Mouse (Mus musculus) regulatory T cell (primary cell): Measurements from ENCODE around the gene Crtc2.
"Not testable (repeated sequence)": the region's sequence is repeated elsewhere in the genome, so short reads cannot be mapped to it uniquely, and the experiment has no call there.

Experiments
- in situ Hi-C: fragments of 300-600 bp; cut with MboI, MseI; formaldehyde crosslinking; loops from one replicate; pipeline ENCODE4 v1.15.1; 2025; ENCODE audit warnings: high pct_unique_total_duplicates

Crtc2 gene

DNA sequence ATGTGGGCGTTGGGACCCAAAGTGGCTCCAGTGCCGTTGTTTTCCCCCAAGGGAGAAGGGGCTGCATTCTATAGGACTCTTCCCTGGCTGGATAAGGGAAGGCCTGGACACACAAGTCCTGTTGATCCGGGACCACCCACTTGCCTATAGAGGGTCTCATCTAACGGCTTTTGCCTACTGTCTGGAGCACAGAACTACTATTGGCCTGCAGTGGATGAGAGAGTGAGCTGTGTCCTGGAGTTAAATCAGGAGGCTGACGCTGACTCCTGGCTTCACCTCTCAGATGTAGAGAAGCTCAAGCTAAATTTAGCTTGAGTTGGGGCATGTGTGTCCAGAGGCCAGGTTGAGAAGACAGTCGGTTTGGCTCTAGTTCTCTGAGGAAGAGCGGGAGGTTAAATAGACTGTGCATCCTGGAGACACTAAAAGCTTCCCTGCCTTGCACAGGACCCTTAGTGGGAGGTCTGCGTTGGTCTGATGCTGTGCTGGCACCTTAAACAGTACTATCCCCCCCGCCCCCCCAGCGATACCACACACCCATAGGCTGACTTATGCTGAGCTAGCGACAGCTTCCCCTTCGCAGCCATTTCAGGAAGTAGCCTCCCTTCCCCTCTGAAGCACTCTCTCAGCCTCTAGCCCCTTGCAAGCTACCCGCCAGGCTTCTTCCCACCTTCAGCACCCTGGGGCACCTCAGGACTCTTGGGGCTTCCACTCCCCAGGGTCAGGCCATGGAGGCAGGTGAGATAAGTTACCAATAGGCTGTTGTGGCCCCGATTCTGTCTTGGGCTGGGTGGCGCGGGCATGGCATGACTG is 12.2 kb downstream of the Crtc2 start:
- in situ Hi-C loops = no loop called here

DNA sequence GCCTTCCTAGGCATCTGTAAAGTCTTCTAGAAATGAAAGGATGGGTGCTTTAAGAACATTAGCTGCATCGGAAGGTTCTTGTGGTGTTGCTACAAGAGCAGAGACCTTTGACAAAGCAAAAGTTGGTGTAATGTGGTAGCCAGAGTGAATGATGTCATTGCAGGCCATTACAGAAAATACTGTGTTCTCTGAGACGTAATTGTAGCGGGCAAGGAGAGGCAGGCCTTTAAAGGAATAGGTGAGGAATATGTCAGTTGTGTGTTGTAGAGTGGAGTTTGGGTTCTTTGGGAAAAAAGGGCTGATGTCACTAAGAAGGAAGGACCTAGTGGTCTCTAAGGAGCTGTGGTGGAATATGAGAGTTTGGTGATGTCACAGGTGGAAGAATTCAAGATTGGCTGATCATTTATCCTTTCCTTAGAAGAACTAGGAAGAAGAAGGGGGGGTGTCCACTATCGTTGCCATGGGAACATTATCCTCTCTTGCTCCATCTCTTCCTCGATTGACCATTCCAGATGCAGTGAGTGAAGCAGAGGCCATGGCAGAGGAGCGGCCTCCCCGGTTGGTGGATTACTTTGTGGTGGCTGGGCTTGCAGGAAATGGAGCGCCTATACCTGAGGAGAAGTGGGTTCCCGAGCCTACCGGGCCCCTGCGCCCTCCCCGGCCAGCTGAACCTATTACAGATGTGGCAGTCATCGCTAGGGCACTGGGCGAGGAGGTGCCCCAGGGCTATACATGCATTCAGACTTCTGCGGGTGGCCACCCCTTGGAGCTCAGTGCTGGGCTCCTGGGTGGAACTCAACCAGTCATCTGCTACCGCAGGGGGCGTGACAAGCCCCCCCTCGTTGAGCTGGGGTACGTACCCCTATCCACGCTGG is 13.2 kb downstream of the Crtc2 start:
- in situ Hi-C loops = no loop called here

GRCm38 (mm10) chr3:90268190-90268589 is 14.2 kb downstream of the Crtc2 start:
- in situ Hi-C loops = no loop called here

GRCm38 (mm10) chr3:90268971-90269370 is 15.0 kb downstream of the Crtc2 start:
- in situ Hi-C loops = no loop called here

DNA sequence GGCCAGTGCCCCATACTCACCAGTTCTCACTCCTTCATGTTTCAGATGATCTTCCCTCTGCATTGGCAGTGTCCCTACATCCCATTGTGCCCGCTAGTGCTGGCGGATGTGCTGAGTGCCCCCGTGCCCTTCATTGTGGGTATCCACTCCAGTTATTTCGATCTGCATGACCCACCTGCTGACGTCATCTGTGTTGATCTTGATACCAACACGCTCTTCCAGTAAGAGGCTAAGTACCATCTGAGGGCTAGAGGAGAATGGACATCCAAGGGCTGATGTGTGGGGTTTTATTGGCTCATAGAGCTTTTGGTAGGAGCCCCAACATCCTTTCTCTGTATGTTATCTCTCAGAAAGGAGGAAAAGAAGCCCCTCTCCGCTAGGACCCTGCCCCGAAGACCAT is 16.8 kb downstream of the Crtc2 start:
- in situ Hi-C loops = no loop called here

- in situ Hi-C loops = no loop called here
Measured at GRCm38 (mm10) chr3:90272170-90272569, 18.2 kb downstream of the Crtc2 start.

DNA sequence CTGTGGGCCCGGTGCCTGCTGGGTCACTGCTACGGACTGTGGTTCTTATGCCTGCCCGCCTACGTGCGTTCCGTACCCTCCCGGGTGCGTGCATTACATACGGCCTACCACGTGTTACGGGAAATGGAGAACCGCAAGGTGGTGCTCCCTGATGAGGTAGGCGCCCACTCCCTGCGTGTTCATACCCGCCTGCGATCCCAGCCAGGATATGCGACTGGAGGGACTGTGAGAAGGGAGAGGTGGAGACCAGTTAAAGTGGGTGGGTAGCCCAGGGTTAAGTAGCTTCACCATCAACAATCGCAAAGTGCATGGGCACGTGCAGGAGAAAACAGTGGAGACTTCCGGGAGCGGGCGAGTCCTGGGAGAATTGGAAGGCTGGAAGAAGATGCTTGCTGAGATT is 19.9 kb downstream of the Crtc2 start:
- in situ Hi-C loops = no loop called here

DNA sequence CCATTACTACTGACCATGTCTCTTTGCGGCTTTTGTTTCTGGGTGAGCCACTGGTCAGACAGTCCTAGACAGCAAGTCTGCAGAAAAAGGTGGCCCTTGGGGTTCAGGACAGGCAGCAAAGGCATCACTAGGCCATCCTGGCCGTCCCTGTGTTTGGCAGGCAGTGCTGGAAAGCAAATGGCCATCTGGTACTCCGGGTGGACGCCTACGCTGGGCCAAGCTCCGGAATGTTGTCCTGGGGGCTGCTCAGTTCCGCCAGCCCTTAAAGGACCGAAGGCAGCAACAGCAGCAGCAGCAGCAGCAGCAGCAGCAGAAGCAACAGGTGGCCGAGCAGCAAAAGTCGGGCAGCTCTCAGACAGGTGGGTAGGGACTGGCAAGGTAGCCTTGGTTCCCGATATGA is 21.3 kb downstream of the Crtc2 start:
- in situ Hi-C loops = no loop called here

GRCm38 (mm10) chr3:90276858-90277257 is 22.9 kb downstream of the Crtc2 start:
- in situ Hi-C loops = no loop called here

DNA sequence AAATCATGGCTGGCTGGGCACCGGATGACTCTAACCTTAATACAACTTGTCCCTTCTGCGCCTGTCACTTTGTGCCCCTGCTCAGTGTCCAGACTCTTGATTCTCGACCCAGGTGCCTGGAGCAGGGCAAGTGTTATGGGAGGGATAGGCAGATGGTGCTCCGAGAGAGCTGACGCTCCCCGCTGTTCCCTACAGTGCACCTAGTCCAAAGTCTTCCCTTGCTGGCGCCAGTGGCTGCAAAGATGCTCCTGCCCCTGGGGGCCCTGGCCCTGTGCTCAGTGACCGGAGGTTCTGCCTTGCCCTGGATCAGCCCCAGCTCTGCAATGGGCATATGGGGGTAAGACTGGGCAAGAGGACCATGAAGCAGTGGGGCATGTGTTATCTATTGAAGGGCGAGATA is 23.8 kb downstream of the Crtc2 start:
- in situ Hi-C loops = no loop called here

DNA sequence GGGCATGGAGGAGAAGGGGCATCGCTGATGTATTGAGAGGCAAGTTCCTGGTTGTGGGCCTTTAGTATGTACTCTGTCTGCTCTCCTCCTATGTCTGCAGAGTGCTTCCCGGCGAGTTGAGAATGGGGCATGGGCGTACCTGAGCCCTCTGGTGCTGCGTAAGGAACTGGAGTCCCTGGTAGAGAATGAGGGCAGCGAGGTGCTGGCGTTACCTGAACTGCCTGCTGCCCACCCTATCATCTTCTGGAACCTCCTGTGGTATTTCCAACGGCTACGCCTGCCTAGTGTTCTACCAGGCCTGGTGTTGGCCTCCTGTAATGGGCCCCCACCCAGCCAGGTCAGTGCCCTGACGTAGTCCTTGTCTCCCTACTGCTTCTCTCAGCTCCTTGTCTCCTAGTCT is 24.2 kb downstream of the Crtc2 start:
- in situ Hi-C loops = no loop called here

- in situ Hi-C loops = no loop called here
Measured at GRCm38 (mm10) chr3:90279216-90279615, 25.3 kb downstream of the Crtc2 start.

DNA sequence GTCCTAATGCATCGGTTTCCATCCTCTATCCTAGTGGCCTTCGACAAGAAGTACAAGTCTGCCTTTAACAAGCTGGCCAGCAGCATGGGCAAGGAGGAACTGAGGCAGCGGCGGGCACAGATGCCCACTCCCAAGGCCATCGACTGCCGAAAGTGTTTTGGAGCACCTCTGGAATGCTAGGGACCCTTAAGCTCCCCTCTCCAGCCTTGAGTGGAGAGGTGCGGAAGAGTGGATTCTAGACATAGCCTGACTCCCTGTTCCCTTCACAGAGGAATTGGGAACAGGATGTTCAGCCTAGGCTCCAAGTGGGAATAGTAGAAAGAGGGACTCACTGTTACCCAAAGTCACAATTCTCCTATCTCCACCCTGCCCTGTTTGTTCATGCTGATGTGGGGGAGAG is 25.8 kb downstream of the Crtc2 start:
- in situ Hi-C loops = no loop called here

- in situ Hi-C loops = no loop called here
Measured at GRCm38 (mm10) chr3:90280708-90281107, 26.7 kb downstream of the Crtc2 start.

- in situ Hi-C loops = no loop called here
Measured at GRCm38 (mm10) chr3:90284150-90284549, 30.2 kb downstream of the Crtc2 start.

DNA sequence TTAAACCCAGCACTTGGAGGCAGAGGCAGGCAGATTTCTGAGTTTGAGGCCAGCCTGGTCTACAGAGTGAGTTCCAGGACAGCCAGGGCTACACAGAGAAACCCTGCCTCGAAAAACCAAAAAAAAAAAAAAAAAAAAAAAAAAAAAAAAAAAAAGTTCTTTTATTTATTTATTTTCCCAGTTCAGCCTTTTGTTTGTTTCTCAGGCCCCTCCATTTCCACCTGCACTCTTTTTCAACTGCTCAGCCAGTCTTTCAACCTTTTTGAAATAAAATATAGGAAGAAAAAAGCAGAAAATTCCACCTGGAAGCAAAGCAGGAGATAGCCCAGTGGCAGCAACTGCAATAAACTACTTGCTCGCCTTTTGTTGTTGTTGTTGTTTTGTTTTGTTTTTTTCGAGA is 35.4 kb downstream of the Crtc2 start:
- in situ Hi-C loops = not testable (repeated sequence)

DNA sequence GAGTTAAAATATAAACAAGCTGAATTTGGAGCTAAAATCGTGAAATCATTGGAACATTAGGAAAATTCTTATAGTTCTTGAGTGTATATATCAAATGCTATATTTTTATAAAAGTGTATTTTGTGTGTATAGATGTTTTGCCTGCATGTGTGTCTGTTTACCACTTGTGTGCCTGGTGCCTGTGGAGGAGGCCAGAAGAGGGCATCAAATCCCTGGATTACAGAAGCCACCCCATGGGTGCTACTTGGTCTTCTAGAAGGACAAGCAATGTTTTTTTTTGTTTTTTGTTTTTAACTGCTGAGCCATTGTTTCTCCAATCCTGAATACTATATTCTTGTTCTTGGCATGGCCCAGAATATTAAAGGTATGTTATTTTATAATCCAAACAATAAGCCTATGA is 36.6 kb downstream of the Crtc2 start:
- in situ Hi-C loops = loop anchor here (10.0 kb wide), 1 partner anchor 304 kb away; the partner anchor contains the start of gene S100a2

GRCm38 (mm10) chr3:90291982-90292344 is 38.0 kb downstream of the Crtc2 start:
- in situ Hi-C loops = loop anchor here (10.0 kb wide), 1 partner anchor 303 kb away; the partner anchor contains the start of gene S100a2

DNA sequence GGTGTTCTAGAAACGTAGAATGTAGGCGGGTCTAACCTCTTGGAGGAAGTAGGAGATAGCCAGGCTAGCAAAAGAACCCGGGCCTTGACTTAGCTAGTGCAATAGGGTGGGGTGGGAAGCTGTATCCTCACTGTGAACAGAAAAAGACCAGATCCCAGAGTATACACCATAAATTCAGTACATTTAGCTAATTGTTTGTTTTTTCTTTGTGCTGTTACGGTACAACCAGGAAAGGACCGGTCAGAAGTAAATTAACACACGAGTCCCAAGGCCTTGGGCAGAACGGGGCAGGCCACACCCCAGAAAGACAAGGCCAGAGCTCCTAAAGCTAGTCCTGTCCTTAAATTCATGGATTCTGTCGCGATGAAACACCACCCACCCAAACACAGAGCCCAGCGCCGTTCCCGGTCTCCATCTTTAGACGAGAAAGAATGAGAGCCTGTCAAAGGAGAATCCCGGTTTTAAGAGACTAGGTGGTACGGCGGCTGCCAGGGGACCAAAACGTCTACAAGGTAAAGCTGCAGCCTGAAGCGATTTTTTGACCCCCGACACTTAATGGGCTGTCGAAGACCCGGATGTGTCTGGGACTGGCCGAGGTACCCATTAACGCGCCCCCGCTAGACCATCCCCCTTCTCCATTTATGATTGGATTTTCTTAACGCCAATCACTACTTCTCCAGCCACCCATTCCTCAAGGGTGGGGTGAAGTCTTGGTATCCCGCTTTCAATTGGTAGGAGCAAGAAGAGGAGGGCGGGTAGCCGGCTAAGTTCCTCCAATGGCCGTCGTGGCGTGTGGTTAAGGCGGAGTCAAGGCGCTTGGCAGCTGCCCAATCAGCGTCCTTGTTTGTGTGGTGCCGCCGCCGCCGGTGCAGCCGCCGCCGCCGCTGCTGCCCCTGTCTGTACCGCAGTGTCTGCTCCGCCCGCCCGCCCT is 38.6 kb downstream of the Crtc2 start, which contains the start of gene Gatad2b:
Gene Gatad2b (plus strand): TSS at position 834 of the 931 bp plus-strand sequence.
- in situ Hi-C loops = loop anchor here (10.0 kb wide), 1 partner anchor 302 kb away; the partner anchor contains the start of gene S100a2

GRCm38 (mm10) chr3:90293352-90294063 is 39.5 kb downstream of the Crtc2 start:
- in situ Hi-C loops = loop anchor here (10.0 kb wide), 1 partner anchor 301 kb away; the partner anchor contains the start of gene S100a2

DNA sequence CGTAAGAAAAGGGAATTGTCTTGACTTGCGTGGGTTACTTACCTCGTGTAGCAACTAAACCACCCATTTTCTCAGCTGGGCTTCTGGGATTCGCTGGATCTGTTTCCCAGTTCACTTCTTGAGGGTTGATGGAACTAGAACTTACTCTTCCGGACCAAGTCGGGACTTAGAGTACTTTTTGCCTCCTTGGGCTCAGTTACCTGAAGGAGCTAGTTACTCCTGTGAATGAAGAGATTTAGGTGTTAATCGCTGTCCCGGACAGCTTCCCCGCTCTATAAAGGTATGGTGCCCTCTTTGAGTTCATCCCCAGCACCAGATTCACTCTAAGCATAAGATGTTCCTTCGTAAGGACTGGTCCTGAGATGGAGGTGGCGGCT is 40.1 kb downstream of the Crtc2 start:
- in situ Hi-C loops = loop anchor here (10.0 kb wide), 1 partner anchor 301 kb away; the partner anchor contains the start of gene S100a2
